Mouse (Mus musculus) right cerebral cortex, postnatal 25 days (tissue): ENCODE results near the gene Foxq1.

Source experiments
- DNase-seq: peaks from one replicate; pipeline ENCODE4 v3.0.0; 2022

Foxq1 gene

GRCm38 (mm10) chr13:31574627-31575026 lies 18.7 kb downstream of the Foxq1 start:
- no peak for DNase-seq

- no peak for DNase-seq
Observed at GRCm38 (mm10) chr13:31576696-31577095, 20.8 kb downstream of the Foxq1 start.

- DNase-seq: no peak
Observed at GRCm38 (mm10) chr13:31577576-31577975, 21.6 kb downstream of the Foxq1 start.

- no peak for DNase-seq
Observed at GRCm38 (mm10) chr13:31578389-31578788, 22.5 kb downstream of the Foxq1 start.

- no peak for DNase-seq
Observed at GRCm38 (mm10) chr13:31579866-31580265, 23.9 kb downstream of the Foxq1 start.

GRCm38 (mm10) chr13:31587341-31587740 lies 31.4 kb downstream of the Foxq1 start:
- no peak for DNase-seq

- DNase-seq: no peak
Observed at GRCm38 (mm10) chr13:31599576-31599975, 43.6 kb downstream of the Foxq1 start.

- DNase-seq: no peak
Observed at GRCm38 (mm10) chr13:31603964-31604363, 48.0 kb downstream of the Foxq1 start.
